Mouse (Mus musculus): ENCODE data around the gene Trpm3. TPM values are rescaled to one million over a fixed set of nuclear protein-coding genes. Genes with fewer than 3 reads are reported as not detected.

Trpm3 gene
- polyA plus RNA-seq, 1 experiment from 2014 or later = 4.5 TPM

DNA sequence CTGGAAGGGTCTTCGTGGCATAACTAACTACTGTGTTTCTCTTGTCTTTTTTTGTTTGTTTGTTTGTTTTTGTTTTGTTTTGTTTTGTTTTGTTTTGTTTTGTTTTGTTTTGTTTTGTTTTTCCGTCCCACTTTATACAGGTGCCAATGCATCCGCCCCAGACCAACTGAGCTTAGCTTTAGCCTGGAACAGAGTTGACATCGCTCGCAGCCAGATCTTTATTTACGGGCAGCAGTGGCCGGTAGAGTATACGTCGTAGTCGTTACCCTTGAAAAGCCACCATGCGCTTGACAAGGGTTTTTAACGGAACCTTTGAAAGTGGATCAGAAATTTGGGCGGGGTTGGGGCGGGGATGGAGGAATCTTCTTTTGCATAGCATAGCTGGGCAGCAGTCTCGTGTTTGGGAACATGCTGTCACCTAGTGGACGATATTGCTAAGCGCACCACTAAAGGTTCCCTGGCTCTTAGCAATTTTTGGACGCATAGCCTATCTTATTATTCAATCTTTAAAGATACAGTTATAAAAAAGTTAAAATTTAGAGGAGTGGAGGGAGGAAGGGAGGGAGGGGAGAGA is 745.0 kb downstream of the Trpm3 start:
- peak overlapping the region; percentile 15; the same call in 1 of the 2 replicates for H3K4me3 ChIP-seq
- WGBS = 20% methylated on average over 18 of the region's 18 CpGs
- H3K9me3 ChIP-seq = no peaks in the 10 kb centered on the region
- H3K4me2 ChIP-seq = peak overlapping the region; percentile 45
- H3K9ac ChIP-seq = no peak overlapping the region
- peak; percentile 33; the same call in 1 of the 2 replicates for ATAC-seq (ENCODE audit: insufficient number of reproducible peaks, low FRiP score, low TSS enrichment, low read depth)
- H3K36me3 ChIP-seq = no peaks in the 10 kb centered on the region
- H3K27me3 ChIP-seq = no peaks in the 10 kb centered on the region; the same call in 1 of the 2 replicates
- no peak overlapping the region for H3K27ac ChIP-seq
- peaks cover 9% of the 10 kb centered on the region for H3K4me1 ChIP-seq

DNA sequence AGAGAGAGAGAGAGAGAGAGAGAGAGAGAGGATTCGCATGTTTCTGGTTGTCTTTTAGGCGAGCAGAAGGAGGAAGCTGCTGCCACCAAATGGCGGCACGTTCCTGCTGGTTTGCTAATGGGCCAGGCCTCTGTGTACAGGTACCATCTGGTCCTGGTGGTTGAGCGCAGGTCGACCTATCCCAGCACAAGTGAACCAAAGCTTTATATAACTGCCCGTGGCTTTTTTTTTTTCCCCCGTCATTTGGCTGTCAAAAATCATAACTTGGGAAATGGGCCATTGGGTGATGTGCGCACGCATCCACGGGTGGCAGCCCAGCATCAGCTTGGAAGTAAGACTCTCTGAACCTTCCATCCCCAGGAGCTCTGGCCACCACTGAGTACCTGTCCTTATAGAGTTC is 745.5 kb downstream of the Trpm3 start:
- Histone ChIP-seq H3K9ac (no peak overlapping the region), H3K9me3 (no peaks in the 10 kb centered on the region), H3K36me3 (no peaks in the 10 kb centered on the region), H3K4me3 (no peak overlapping the region), H3K27ac (no peak overlapping the region), H3K4me2 (peak overlapping the region; percentile 45; the same call in 1 of the 2 replicates), H3K27me3 (no peaks in the 10 kb centered on the region; the same call in 1 of the 2 replicates), H3K4me1 (peaks cover 9% of the 10 kb centered on the region)
- 42% methylated on average over 11 of the region's 11 CpGs for WGBS
- ATAC-seq (ENCODE audit: insufficient number of reproducible peaks, low FRiP score, low TSS enrichment, low read depth) = no peak

DNA sequence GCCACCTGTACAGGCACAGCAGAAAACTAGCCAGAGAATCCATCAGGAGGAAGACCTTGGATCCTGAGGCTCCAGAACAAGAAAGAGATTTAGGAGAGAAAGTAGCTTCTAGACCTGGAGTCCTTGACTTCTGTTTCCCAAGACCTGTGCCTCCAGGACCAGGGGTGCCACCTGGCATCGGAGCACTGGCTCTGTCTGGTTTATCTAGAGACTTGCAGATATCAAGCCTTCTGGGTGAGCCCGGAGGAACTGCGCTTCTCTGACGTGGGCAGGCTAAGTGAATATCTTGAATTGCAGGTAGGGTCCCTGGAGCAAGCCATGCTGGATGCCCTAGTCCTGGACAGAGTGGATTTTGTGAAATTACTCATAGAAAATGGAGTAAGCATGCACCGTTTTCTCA is 746.2 kb downstream of the Trpm3 start:
- Histone ChIP-seq H3K4me2 (no peak overlapping the region), H3K36me3 (no peaks in the 10 kb centered on the region), H3K27ac (no peak overlapping the region), H3K4me3 (no peak overlapping the region), H3K4me1 (peaks cover 9% of the 10 kb centered on the region), H3K9ac (no peak overlapping the region), H3K27me3 (no peaks in the 10 kb centered on the region; the same call in 1 of the 2 replicates), H3K9me3 (no peaks in the 10 kb centered on the region)
- WGBS = 89% methylated on average over 5 of the region's 5 CpGs
- ATAC-seq (ENCODE audit: insufficient number of reproducible peaks, low FRiP score, low TSS enrichment, low read depth) = no peak

DNA sequence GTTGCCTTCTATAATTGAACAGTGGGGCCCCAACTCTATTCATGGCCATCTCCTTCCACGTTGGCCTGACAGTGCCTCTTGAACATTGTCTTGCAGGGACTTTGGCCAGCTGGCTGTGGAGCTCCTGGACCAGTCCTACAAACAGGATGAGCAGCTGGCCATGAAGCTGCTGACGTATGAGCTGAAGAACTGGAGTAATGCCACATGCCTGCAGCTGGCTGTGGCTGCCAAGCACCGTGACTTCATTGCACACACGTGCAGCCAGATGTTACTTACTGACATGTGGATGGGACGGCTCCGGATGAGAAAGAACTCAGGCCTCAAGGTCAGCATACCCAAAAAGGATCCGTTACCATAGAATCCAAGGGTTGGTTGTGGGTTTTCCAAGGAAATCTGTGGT is 763.0 kb downstream of the Trpm3 start:
- no peak overlapping the region for H3K9ac ChIP-seq
- WGBS = 72% methylated on average over 7 of the region's 7 CpGs
- H3K4me3 ChIP-seq = no peak overlapping the region
- no peak for ATAC-seq (ENCODE audit: insufficient number of reproducible peaks, low FRiP score, low TSS enrichment, low read depth)
- H3K9me3 ChIP-seq = no peaks in the 10 kb centered on the region
- H3K4me1 ChIP-seq = 0 out of 2 replicates have a peak, but pooled peaks cover 2% of the 10 kb centered on the region
- no peaks in the 10 kb centered on the region for H3K27me3 ChIP-seq
- no peaks in the 10 kb centered on the region for H3K36me3 ChIP-seq
- H3K27ac ChIP-seq = no peak overlapping the region
- no peak overlapping the region for H3K4me2 ChIP-seq

DNA sequence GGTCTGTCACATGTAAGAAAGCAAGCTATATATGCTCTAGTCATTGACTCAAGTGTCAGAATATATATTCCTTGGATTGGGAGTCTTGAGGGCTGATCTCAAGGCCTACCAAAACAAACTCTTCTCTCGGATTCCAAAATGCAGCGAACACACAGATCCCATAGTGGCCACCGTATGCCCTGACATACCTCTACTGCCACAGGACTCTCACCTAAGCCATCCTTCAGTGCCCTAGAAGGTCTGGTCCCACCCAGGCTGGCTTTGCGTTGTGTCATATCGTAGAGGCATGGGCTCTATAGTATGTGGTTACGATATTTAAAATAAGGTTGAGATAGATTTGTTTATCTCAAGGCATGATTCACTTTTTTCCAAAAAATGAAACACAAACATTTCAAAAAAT is 763.5 kb downstream of the Trpm3 start:
- H3K9ac ChIP-seq = no peak overlapping the region
- no peaks in the 10 kb centered on the region for H3K36me3 ChIP-seq
- H3K27ac ChIP-seq = no peak overlapping the region
- no peak overlapping the region for H3K4me2 ChIP-seq
- no peaks in the 10 kb centered on the region for H3K27me3 ChIP-seq
- H3K4me3 ChIP-seq = no peak overlapping the region
- 95% methylated on average over 6 of the region's 6 CpGs for WGBS
- no peaks in the 10 kb centered on the region for H3K9me3 ChIP-seq
- H3K4me1 ChIP-seq = 0 out of 2 replicates have a peak, but pooled peaks cover 2% of the 10 kb centered on the region
- no peak for ATAC-seq (ENCODE audit: insufficient number of reproducible peaks, low FRiP score, low TSS enrichment, low read depth)

DNA sequence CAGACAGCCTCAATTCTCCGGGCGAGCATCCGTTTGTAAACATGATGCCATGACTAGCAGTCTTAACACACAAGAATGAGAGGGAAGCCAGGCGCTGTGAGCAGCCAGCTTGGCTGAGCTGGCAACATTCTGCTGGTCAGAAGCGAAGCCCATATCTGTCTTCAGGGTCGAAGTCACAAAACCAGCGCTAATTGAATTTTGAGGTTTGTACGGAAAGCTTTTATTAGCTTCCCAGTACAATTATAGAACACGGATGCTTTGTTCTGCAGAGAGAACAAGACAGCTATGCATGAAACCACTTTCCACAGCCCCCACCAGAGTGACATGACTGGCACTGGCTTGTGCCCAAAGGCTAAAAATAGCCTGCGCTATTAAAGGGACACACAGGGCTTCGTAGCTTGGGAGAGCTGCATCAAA is 766.2 kb downstream of the Trpm3 start:
- Histone ChIP-seq H3K27me3 (no peaks in the 10 kb centered on the region), H3K4me3 (no peak overlapping the region), H3K4me2 (no peak overlapping the region), H3K36me3 (no peaks in the 10 kb centered on the region), H3K9me3 (no peaks in the 10 kb centered on the region), H3K27ac (no peak overlapping the region), H3K4me1 (0 out of 2 replicates have a peak, but pooled peaks cover 2% of the 10 kb centered on the region), H3K9ac (no peak overlapping the region)
- WGBS = 59% methylated on average over 11 of the region's 11 CpGs
- ATAC-seq (ENCODE audit: insufficient number of reproducible peaks, low FRiP score, low TSS enrichment, low read depth) = no peak

DNA sequence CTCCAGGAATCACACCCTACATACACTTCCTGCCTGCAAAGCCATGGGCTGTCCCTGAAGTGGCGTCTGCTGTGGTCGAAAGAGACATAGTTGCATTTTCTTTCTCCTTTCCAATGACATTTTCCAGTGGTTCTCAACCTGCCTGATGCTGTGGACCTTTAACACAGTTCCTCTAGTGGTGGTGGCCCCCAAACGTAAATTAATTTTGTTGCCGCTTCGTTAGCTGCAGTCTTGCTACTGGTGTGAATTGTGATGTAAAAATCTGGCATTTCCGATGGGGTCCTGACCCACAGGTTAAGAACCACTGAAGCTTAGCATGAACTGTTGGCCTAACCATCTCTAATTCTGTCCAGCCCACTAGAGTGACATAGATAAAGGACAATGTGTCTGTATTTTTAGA is 771.8 kb downstream of the Trpm3 start:
- no peaks in the 10 kb centered on the region for H3K9me3 ChIP-seq
- no peak overlapping the region for H3K9ac ChIP-seq
- no peak for ATAC-seq (ENCODE audit: insufficient number of reproducible peaks, low FRiP score, low TSS enrichment, low read depth)
- H3K4me3 ChIP-seq = no peak overlapping the region
- H3K4me2 ChIP-seq = no peak overlapping the region
- no peak overlapping the region for H3K27ac ChIP-seq
- no peaks in the 10 kb centered on the region for H3K27me3 ChIP-seq
- WGBS = 84% methylated on average over 6 of the region's 6 CpGs
- no peaks in the 10 kb centered on the region for H3K4me1 ChIP-seq
- H3K36me3 ChIP-seq = 0 out of 2 replicates have a peak, but pooled peaks cover 5% of the 10 kb centered on the region

DNA sequence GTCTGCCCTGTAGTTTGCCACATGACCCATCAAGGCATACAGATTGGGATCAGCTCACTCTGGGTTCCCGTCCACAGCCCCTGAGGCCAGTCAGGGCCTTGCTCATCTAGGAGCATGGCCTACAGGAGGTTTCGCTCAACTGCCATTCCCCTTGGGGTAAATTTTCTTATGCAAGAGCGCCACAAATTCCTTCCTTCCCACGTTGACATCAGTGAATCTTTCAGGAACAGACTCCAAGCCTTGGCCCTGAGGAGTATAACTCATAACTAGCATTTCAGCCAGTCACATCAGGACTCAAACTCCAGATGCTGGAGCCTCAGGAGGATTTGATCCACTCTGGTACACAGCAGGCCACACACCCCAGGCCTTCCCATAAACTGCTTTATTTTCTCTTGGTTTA is 774.1 kb downstream of the Trpm3 start:
- Histone ChIP-seq H3K4me3 (no peak overlapping the region), H3K9ac (no peak overlapping the region), H3K9me3 (no peaks in the 10 kb centered on the region), H3K27ac (no peak overlapping the region), H3K36me3 (0 out of 2 replicates have a peak, but pooled peaks cover 5% of the 10 kb centered on the region), H3K4me2 (no peak overlapping the region), H3K27me3 (no peaks in the 10 kb centered on the region), H3K4me1 (peaks cover 14% of the 10 kb centered on the region)
- 72% methylated on average over 4 of the region's 4 CpGs for WGBS
- ATAC-seq (ENCODE audit: insufficient number of reproducible peaks, low FRiP score, low TSS enrichment, low read depth) = no peak

DNA sequence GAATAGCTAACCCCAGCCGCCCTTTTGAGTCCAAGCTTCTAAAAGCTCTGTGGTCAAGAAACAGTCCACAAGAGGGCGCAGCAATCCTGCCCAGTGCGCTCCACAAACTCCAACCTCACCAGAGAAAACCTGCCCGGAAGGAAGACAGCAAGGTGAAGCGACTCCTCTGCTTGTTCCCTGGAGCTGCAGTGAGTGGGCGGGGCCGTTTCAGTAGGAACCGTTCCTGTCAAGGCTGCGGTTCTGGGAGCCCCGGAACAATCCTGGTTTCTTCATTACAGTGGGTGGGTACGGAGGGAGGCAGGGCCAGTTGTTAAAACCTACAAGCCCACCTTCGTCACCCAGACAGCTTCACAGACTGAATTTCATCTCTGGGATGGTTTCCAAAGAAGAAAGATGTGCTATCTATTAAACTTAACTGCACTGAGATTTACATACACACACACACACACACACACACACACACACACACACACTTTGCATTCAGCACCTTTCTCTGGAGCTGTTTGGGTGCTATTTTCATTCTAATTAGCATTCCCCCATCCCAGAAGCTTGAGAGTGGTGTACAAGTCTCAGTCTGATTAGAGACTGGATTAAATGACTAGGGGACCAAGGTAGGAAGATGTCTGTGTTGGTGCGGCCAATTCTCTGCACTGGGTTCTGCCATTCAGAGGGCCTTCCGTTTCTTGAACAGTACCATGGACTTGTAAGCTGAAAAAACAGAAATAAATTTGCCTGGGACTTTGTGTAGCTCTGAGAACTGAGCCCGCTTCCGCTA is 777.2 kb downstream of the Trpm3 start:
- 16% methylated on average over 16 of the region's 16 CpGs for WGBS
- H3K36me3 ChIP-seq = no peaks in the 10 kb centered on the region
- H3K4me1 ChIP-seq = peaks cover 14% of the 10 kb centered on the region
- H3K9ac ChIP-seq = no peak overlapping the region
- H3K27ac ChIP-seq = peak overlapping the region; percentile 79
- H3K27me3 ChIP-seq = no peaks in the 10 kb centered on the region
- peak; percentile 5; the same call in 1 of the 2 replicates for ATAC-seq (ENCODE audit: insufficient number of reproducible peaks, low FRiP score, low TSS enrichment, low read depth)
- no peaks in the 10 kb centered on the region for H3K9me3 ChIP-seq
- peak overlapping the region; percentile 51 for H3K4me2 ChIP-seq
- peak overlapping the region; percentile 36 for H3K4me3 ChIP-seq

DNA sequence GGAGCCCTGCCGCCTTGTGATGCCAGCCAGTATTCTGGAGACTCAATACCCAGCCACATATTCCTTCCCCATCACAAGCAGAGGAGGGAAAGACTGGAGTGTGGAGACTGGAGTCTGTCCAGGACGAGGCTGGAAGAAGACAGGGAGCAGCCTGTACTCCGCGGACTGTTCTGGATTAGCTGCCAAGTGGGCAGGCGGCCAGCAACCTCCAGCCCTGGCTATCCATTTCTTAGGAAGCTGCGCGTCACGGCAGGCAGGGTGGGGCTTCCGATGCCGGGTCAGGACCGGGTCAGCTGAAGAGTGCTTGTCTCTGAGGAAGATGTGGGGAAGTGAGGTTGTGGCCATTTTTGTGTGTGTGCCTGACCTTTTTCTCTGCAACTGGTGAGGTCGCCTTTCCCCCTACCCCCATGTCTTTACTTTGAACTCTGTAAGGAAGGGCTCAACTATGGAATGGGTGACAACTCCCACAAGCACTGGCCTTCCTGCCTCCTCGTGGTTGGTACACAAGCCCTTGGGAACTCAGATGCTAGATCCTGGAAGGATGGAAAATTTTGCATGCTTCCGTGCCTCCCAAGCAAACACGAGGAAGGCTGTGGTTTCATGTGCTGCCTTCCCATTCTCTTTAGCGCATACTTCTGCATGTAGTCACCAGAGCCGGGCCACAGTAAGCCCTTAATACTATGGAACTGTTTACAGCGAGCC is 777.9 kb downstream of the Trpm3 start:
- H3K4me2 ChIP-seq = peak overlapping the region; percentile 51
- H3K4me1 ChIP-seq = peaks cover 14% of the 10 kb centered on the region
- WGBS = 23% methylated on average over 18 of the region's 18 CpGs
- ATAC-seq (ENCODE audit: insufficient number of reproducible peaks, low FRiP score, low TSS enrichment, low read depth) = peak; percentile 92
- H3K36me3 ChIP-seq = no peaks in the 10 kb centered on the region
- no peaks in the 10 kb centered on the region for H3K9me3 ChIP-seq
- H3K4me3 ChIP-seq = 0 out of 2 replicates have a peak overlapping the region, but pooled peaks have one; percentile 1
- H3K27me3 ChIP-seq = no peaks in the 10 kb centered on the region
- no peak overlapping the region for H3K9ac ChIP-seq
- peak overlapping the region; percentile 79 for H3K27ac ChIP-seq

DNA sequence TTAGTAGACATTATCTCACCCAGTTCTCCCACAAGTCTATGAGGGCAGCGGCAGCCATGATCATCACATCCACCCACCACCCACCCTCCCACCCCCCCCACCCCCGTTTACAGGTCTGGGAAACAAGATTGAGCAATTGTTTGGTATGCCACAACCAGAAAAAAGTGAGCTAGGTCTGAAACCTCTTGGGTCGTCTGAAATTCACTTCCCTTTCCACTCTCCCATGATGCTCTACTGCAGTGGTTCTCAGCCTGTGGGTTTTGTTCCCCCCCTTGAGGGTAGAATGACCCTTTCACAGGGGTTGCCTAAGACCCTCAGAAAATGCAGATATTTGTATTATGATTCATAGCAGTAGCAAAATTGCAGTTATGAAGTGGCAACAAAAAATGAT is 778.5 kb downstream of the Trpm3 start:
- 51% methylated on average over 3 of the region's 3 CpGs for WGBS
- no peaks in the 10 kb centered on the region for H3K27me3 ChIP-seq
- H3K4me3 ChIP-seq = no peak overlapping the region
- H3K36me3 ChIP-seq = no peaks in the 10 kb centered on the region
- no peak overlapping the region for H3K4me2 ChIP-seq
- H3K9me3 ChIP-seq = no peaks in the 10 kb centered on the region
- H3K9ac ChIP-seq = no peak overlapping the region
- H3K4me1 ChIP-seq = peaks cover 14% of the 10 kb centered on the region
- H3K27ac ChIP-seq = peak overlapping the region; percentile 79
- ATAC-seq (ENCODE audit: insufficient number of reproducible peaks, low FRiP score, low TSS enrichment, low read depth) = no peak

DNA sequence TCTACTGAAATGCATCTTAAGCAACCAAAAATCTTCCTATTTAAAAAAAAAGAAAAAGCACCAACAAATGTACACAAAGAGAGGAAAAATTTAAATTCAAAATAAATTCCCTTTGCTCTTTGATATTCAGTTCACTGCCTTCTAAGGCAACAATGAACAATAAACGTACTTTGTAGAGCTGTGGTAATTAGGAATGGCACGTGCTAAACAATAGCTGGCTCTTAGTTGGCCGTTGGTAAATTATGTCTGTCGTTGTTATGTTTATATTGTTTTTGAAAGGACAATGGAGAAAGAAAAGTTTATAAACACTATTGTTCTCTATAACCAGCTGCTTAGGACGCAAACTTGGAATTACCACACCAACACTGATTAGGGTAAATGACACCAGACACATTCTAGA is 782.1 kb downstream of the Trpm3 start:
- H3K27me3 ChIP-seq = no peaks in the 10 kb centered on the region
- no peak overlapping the region for H3K4me2 ChIP-seq
- H3K27ac ChIP-seq = no peak overlapping the region
- H3K9me3 ChIP-seq = no peaks in the 10 kb centered on the region
- H3K36me3 ChIP-seq = no peaks in the 10 kb centered on the region
- WGBS = 79% methylated on average over 5 of the region's 5 CpGs
- no peak overlapping the region for H3K4me3 ChIP-seq
- H3K4me1 ChIP-seq = peaks cover 12% of the 10 kb centered on the region
- no peak overlapping the region for H3K9ac ChIP-seq
- ATAC-seq (ENCODE audit: insufficient number of reproducible peaks, low FRiP score, low TSS enrichment, low read depth) = no peak
